Mouse (Mus musculus) frontal cortex, postnatal 36 days (tissue): ENCODE data around the gene Nhsl2.
A peak's percentile ranks its signal among the peaks of the same experiment; 100 is the strongest.
"Not testable (repeated sequence)": the region's sequence is repeated elsewhere in the genome, so short reads cannot be mapped to it uniquely, and the experiment has no call there.

ENCODE experiments used
- DNase-seq, 2 experiments: peaks; one replicate each; pipeline ENCODE4 v3.0.0; 2022; ENCODE audit warnings: low spot score in 2 of 2

The Nhsl2 gene

DNA sequence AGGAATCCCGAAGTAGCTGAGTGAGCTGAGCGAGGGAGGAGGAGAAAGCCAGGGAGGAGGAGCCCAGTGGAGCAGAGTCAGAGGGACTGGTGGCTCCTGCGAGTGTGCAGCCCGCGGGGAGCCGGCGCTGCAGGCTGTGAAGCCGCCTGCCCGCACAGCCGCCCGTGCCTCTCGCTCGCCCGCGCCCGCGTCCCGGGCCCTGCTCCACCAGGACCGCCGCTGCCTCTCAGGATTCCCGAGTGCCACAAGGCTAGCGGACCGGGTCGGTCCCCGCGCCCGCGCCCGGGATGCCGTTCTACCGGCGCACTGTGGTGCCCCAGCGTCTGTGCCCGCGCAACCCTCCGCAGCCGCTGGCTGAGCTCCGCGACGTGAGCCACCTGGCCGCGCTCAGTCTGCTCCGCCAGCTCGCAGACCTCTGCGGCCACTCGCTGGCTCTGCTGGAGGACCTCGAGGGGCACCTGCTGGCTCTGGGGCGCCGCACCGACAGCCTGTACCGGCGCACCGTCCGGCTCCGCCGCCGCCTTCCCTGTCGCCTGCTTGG is at the start of gene Nhsl2:
Gene Nhsl2 (plus strand): TSS at position 105 of the 541 bp plus-strand sequence.
- DNase-seq: peak; percentile 14 to 34

DNA sequence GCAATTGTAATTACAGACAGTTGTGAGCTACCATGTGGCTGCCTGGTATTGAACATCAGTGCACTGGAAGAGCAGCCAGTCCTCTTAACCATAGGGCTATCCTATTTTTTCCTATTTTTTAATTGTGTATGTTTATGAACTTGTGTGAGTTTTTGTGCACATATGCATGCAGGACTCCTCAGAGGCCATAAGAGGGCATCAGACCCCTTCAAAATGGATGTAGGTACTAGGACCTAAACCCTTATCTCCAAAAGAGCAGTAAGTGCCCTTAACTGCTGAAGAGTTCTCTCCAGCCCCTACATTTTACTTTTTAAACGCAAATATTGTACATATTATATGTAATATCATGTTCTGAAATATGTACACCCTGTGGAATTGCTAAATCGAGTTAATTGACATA is 43.7 kb upstream of the Nhsl2 start:
- peak in 1 of 2 experiments; percentile 8 for DNase-seq

DNA sequence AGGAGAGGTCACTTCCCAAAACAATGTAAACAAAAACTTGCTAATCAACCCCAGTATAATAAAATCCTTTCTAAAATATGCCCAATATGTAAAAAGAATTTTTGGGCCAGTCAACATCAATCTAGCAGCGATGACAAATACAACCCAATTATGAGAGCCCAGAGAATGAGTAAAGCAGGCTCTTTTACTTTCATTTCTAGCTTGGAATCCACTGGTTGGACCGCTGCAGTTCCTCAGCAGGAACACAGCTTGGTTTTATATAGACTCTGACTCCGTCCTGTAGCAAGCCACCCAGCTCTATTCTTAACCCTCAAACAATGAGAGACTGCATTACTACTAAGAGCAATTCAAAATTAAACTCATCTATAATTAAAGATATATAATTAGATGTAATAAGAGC is 37.4 kb upstream of the Nhsl2 start:
- DNase-seq: no peak

DNA sequence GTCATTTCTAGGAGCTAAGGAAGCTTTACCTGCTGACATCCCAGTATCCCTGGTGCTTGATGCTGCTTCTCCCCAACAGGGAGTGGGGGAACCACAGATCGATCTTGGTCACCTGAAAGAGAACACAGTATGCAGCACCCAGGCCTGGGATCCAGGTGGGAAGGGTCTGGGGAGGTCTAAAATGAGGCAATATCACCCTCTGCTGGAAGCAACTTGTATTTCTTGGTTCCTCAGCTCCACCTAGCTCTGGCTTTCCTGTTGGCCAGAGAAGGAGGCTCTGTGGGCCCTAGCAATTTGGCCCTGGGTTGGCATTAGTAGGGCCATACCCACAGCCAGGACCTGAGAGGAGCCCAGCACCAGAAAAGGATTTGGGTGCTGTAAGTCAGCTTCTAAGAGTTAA is 30.0 kb upstream of the Nhsl2 start:
- no peak for DNase-seq

DNA sequence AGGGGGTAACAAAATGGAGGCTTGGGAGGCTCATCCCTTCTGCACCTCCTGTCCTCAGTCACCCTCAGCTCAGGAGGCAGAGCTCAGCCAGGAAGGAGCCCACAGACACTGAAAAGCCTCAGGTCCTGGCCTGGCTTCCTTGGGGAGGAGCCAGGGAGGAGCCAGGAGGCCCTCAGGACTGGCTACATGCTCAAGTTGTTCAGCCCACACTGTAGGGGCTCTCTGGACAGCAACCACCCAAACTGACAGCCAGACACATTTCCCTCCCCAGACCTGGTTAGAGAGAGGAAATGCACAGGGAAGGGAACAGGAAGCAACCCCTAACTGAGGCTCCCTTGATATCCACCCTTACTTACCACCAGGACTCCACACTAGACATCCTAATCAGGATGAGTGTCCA is 29.2 kb upstream of the Nhsl2 start:
- DNase-seq: not testable (repeated sequence)

DNA sequence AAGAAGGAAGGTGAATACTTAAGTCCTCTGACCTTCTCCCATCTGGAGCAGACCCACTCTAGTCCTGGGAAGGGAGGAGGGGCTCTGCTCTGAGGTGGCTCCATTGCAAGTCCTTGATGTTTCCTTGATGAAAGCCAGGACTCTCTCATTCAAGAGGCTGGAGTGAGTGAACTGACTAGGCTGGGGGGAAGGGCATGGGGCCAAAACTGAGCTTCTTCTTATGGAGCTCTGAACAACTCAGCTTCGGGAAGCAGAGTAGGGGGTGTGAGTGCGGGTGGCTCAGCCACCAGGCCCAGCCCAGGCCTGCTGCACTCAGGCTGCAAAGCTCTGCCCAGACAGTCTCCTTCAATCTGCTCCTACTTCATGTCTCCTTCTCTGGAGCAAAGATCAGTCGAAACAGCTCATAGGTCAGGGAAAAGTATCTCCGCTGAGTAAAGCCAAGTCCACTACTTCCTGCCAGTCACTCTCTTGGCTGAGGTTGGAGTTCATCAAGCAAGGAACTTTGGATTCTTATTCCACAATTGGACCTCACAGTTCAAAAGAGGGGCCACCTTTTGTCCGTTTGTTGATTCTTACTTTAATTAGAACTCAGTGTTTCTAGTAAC is 1.9 kb upstream of the Nhsl2 start:
- DNase-seq: no peak

DNA sequence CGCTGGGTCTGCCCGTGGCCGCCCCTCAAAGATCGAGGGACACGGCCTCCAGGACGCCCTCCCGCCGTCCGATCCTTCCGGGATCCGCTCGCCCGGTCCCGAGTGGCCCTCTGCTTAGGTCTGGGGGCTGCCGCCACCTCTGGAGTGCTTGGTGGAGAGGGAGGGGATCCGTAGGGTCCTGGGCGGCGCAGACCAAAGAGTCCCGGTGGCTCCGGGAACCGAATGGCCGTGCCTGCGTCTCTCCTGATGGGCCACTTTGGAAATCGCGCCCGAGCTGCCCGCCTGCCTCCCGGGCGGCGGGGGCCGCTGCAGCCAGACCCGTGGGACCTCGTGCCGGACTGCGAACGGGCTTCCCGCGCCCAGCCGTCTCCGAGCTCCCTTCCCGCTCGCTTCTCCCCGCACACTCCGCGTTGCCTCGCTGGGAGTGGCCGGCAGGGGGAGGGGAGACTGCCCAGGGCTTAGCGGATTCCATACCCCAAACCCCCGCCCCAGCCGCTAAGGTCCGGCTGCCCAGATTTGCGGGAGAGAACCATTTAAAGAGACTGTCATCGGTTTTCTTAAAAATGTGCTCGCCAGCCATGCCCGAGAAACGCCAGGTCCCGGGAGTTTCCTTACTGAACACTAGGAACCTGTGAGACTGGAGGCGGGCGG is 841 bp downstream of the Nhsl2 start:
- no peak for DNase-seq

DNA sequence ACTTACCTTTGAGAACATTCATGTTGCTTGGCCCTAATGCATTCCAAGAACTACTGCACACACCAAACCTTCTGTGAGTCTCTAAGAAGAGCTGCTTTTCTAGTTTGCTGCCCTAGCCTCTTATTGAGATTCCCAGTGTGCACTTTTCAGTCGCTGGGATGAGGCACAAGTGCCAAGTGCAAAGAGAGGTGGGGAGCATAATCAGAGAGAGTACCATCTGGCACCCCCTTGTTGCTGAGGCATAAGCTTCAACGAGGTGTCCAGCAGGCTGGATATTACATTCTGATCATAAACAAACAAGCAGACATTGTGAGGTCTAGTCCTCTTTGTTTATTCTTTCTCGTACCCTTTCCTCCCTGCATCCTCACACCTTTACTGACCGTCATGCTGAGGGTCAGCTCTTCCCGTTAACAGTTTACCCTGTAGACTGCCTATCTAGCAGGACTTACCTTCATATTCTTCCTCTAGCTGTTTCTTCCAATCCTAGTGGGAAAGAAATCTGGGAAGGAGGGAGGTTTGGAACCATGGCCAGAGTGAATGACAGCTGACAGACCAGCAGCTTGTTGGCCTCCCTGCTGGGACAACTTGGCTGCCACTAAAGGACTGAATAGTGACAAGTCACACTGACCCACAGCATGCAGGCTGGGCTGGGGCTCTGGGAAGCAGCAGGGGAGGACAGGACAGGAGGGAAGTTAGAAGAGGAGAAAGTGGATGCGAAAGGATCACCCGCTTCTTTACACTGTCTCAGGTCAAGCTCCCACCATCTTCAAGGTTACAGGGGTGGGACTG is 2.6 kb downstream of the Nhsl2 start:
- DNase-seq: no peak

DNA sequence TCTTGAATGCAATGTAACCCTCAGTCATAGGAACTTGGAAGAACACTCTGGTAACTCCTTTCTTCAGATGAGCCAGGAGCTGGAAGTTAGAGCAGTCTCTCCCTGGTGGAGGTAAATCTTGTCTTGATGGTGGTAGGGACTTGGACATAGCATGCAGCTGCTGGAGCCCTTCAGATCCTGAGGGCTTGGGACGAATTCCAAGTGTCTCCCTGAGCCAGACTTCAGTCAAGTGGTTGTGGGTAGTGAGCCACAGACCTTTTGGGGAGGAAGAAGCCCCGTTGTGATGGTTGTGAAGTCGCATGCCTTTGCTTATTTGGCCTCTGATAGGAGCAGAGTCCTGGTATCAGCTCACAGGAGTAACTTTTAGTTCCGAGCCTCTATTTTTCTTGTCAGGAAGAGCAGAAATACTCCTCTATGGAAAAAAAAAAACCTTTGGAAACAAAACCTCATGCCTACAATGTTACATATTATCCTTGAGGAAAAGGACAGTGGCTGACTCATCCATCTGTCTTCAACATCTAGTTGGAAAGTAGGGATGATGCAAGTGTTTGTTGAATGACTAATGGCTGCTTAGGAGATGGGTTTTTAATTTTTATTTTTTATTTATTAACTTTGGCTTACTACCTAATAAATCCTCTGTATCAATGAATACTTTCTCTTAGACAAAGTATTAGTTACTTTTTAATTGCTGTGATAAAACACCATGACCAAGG is 14.6 kb downstream of the Nhsl2 start:
- DNase-seq: no peak

DNA sequence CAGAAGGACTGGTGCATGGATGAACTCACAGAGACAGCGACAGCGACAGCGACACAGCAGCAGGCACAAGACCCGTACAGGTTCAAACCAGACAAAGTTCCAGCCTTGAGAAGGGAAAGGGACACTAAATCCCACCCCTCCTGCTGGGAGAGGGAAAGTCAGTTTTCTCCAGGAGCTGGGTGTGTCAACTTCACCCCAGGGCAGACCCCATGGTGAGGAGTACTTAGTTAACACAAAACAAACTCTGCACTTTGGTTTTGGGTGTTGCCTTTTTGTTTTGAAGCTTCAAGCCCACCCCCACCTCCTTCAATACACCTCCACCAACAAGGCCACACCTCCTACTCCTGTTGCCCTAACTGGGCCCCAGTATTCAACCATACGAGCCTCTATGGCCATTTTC is 15.6 kb downstream of the Nhsl2 start:
- DNase-seq: no peak

DNA sequence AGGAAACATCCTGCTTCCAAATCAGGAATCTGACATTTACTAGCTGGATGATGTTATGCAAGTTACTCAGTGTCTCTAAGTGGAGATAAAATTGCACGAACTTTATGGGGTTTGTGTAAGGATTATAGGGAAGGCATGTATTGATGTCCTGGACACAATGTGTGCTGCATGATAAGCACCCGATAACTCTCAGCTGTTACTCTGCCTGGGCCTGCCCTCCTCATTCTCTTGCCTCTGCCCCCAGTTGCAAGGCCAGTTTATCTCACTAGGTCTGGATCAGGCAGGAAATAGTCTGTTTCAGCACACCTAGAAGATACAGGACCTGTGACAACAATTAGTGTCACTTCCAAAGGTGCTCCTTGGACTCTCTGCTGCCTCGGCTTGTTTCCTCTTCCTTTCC is 25.0 kb downstream of the Nhsl2 start:
- no peak for DNase-seq

DNA sequence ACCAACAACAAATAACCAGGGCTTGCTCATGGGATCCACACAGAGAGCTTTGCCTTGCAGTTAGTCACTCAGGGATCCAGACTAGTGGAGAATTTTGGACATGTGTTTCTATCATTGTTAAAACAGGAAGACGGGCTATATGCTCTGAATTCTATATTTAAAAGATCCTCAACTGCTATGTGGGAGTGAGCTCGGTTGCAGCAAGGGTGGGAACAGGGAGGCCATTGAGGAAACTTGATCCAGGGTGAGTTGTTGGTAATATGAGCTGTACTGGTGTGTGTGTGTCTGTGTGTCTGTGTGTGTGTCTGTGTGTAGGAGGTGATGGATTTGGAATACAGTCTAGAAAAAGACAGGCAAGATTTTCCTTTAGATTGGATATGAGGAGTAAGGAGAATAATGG is 25.7 kb downstream of the Nhsl2 start:
- DNase-seq: peak; percentile 19 to 47

DNA sequence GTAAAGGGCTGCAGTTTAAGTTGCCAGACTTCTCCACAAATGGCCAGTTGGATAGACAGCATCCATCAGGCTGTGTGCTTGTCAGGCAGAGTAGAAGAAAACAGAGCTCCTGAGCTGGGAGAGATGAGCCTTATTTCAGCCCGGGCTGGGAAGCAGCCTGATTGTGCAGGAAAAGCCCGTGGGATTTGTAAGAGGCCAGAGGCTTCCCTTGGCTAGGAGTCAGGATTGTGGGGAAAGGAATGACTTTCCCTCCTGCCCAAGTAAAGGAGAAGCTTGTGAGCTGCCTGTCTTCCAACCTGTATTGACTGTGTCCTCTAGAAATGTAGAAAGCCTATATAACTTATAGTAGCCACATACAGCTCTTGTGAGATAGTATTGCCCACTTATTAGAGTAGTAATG is 27.0 kb downstream of the Nhsl2 start:
- DNase-seq: no peak

DNA sequence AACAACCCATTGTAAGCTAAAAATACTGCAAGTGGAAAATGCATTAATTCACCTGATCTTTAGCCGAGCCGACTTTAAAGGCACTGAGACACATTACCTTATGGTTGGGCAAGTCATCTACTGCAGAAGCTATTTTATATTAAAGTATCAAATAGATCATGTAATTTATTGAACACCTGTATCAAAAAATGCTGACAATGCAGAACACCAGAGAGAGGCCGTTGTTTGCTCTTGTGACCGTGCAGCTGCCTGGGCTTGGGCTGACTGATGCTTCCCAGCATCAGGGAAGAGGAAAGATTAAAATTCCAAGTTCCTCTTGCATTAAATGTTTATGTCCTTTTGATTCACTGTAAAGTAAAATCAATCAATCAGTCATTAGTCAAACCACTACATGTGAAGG is 28.7 kb downstream of the Nhsl2 start:
- no peak for DNase-seq

DNA sequence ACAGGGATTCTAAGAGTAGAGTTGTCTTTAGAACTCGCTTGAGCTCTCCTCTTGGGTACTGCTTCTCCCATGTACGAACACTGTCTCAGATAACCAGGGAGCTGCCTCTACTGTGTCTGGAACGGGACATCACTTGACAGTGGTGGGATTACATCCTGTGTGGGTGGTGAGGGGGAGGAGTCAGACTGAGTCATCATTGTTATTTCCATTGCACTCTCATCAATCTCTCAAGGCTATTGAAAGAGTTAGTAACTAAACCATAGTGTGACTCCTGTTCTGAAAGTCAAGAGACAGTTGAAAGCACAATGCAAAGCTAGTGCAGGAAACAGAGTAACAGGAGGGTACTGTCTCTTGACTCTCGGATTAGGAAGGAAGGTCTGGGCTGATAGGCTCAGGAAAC is 29.4 kb downstream of the Nhsl2 start:
- no peak for DNase-seq

DNA sequence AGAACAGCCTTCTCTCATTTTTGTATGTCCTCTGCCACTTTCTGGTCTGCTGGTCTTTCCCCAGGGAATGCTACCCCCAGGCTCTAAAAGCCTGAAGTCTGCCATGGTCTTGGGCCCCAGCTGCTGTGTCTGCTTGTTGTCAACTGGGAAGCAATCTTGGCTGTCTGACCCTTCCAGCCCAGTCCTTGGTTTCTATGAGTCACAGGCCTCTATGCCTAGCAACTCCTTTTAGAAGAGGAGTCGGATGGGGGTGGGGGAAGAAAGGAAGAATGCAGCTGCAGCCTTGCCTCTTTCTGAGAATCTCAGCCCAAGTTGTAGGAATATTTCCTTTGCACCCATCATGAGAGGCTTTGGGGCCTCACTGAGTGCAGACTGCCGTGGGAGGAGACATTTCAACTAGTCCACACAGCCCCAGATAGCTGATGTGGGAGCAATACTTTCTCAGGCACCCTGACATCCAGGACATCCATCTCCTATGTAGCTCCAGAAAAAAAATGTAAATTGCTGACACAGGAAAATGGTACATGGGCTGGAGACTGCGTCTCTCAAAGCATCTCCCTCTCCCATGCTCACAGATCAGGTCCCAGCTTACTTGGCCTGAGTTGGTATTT is 33.1 kb downstream of the Nhsl2 start:
- no peak for DNase-seq

DNA sequence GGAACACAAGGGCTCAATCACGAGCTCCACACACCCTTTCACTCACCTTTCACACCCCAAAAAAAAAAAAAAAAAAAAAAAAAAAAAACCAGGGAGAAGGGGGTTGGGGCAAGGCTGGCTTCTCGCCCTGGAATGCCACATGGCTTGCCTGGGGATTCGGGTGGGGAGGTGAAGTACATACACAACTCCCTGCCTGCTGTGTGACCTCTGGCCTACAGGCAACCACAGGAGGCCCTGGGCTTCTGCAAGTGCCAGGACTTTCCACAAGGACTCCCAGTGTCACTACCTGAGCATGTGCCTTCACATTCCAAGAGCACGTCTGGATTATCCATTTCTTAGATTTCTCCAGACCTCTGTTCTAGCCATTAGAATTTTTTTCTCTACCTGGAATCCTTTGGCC is 40.2 kb downstream of the Nhsl2 start:
- DNase-seq: no peak

DNA sequence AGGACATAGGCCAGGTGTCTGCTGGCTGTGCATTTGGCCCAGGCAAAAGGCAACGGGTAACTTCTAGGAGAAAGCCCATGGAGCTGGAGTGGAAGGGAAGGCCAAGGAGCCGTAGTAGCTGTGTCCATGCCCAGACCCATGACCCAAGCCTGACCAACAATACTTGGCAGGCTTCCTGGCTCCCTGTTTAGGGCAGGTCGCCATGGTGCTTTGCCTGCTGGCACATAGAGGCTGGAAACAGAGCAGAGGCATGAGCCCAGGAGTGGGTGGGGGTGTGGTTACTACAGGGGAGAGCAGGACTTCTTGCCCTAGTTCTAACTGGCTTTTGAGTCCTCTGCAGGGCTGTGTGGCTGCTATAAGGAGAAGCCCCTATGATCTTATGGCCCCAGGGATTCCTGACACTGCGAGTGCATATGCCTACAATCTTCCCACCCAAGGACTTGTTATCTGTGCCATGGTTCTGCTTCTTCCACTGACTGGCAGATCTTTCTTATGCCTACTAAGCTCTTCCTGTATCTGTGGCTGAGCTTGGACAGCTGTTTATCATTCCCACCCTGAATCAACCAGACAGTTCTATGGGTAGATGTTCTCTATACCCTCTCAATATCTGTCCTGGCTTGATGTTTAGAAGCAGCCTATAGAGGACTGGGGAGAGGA is 40.8 kb downstream of the Nhsl2 start:
- DNase-seq: no peak

DNA sequence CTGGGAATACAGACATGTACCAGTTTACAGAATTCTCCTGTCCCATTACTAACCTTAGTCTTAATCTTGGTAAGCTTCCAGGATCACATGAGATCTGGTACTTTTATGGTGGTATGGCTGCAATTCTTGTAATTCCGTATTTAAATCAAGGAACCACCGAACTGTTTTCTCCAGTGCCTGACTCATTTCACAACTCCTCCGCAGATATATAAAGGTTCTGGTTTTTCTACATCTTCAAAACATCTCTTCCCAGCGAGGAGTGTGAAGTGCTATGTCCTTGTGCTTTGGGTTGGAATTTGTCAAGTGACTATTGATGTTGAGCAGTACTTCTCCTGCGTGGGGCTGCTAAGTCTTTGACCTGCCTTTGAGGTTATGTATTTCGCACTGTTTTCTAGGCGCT is 44.6 kb downstream of the Nhsl2 start:
- peak in 1 of 2 experiments; percentile 25 for DNase-seq

DNA sequence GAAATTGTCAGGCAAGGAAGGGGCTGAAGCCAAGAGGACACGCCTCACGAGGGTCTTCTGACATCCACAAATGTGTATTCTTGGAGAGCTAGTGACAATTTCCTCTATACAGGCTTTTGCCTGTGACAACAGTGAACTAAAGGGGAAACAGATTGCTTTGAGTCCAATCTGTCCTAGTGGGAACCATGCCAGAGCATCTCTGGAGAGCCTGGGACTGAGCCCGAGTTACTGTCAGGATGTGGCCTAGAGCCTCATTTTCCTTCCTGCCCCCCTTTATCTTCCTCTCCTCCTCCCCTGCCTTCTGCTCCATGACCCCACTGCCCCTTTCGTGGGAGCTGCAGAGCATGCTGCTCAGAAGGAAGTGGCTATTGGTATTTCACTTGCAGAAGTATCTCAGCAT is 49.2 kb downstream of the Nhsl2 start:
- DNase-seq: no peak

DNA sequence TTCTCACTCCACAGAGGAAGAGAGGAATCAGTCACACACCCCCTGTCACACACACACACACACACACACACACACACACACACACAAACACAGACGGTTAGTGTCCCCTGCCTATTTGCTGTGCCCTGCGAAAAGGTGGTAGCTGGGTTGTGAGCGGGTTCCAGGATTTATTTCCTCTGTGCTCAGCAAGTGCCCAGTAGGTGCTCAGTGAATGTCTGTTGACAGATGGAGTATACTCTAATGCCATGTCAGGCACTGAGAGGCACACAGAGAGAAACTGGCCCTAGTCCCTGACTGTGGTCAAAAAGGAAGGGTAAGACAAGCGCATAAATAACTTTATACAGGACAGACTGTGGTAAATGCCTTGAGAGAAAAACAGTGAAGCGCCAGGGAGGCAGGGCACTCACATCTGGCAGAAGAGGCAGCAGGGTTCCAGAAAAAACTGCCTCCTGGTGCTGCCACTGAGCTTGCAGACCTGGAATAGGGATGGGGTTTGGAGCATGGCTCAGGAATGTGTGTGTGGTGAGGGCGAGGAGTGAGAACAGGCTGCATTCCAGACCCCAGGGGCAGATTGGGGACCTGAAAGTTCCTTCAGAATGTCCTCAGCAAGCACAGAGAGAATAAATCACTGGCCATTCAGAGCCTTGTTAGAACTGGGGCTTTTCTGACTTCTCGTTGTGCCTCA is 52.8 kb downstream of the Nhsl2 start:
- DNase-seq: no peak
